Mouse (Mus musculus): ENCODE data around the gene Spin1.

- no peak for TF ChIP-seq CTCF (IDR thresholded peaks at IDR 0.05; ENCODE audit: insufficient read depth, low read depth, low read length)
- TF ChIP-seq POLR2A (IDR thresholded peaks at IDR 0.05; ENCODE audit: insufficient read depth, low read depth, low read length) = no peak
Observed at GRCm38 (mm10) chr13:51115762-51116161, 15.1 kb downstream of the Spin1 start.
